Mouse (Mus musculus) megakaryocyte progenitor cell, adult 5-6 weeks (primary cell): ENCODE data around the gene Ube2d1. TPM values are rescaled to one million over a fixed set of nuclear protein-coding genes. Genes with fewer than 3 reads are reported as not detected.

Experiments
- ATAC-seq: replicated peaks from 2 replicates; pipeline ENCODE4 v1.8.0; 2016; ENCODE audit warnings: mild to moderate bottlenecking, moderate TSS enrichment, inconsistent platforms; ENCODE audit not compliant: poor library complexity
- total RNA-seq, 2 experiments: library from RNA; stranded (forward) in 1 of 2; stranded (reverse) in 1 of 2; fragments of 157-497, 149-512 nt in 1 of 2; fragments of 200-1000 nt in 1 of 2; gene quantifications; 2 replicates each; pipeline versions ENCODE4 v1.2.3 to v1.2.4; 2015 to 2017

The Ube2d1 gene
- total RNA-seq, 2 experiments from 2014 or later: 10.5 to 65.5 TPM

DNA sequence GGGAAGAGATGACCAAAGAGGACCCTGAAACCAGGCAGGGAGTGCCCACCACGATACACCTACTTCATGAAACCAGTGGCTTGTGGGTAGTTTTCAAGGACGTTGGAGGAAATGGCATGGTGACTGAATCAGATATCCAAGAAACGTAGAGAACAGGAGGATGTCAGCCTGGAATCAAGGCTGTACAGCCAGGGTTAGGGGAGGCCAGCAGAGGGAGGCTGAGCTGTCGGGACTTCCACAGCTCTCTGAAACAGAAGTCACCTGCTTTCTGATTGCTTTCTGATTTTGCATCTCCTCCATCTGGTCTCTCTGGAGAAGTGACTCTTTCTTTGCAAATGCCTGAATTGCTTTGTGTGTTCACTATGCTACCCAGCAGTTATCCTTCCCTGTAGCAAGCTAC lies 6.7 kb upstream of the Ube2d1 start:
- ATAC-seq: peak; percentile 19; the same call in 1 of the 2 replicates

DNA sequence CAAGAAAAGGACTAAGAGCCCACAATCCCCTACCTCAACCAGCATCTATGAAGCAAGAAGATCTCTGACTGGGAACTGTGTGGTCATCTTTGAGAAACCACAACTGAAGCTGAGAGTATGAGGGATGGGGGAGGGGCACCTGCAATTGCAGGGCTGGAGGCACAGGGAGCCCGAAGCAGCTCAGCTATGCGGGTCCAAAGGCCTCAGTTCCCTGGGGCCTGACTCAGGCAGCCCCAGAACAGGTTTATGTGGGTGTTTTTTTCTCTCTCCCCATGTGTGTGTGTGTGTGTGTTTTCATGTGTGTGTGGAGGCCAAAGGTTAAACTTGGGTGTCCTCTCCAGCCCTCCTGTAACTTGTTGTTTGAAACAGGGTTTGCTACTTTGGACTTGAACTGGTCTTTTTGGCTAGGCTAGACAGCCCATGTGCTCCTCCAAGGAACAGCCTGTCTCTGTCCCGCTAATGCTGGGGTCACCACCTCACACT lies 6.2 kb upstream of the Ube2d1 start:
- ATAC-seq: peak; percentile 85

DNA sequence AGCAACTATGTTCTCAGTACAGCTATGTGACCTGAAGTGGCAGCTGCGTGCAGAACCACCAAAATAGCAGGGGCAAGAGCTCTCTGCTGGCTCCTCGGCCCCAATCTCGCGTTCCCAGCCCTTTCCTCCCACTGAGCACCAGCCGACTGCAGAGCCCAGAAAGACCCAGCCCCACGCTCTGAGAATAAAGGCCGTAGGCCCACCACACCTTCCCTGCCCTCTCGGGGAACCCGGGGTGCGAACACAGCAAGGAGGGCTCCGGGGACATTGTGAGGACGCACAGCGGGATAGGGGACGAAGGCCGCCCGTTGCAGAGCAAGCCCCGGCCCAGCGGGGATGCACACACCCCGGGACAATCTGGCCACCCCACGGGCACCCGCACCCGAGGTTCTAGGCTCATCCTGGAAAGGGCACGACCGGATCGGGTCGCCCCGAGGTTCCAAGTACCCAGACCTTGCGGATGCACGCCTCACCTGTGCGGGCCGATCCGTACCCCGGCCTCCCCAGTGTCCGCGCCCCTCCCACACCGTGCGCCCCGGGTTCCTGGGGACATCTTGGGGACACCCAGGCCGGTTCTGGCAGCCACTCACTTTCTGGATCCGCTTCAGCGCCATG lies 444 bp downstream of the Ube2d1 start:
- ATAC-seq: peak; percentile 20

DNA sequence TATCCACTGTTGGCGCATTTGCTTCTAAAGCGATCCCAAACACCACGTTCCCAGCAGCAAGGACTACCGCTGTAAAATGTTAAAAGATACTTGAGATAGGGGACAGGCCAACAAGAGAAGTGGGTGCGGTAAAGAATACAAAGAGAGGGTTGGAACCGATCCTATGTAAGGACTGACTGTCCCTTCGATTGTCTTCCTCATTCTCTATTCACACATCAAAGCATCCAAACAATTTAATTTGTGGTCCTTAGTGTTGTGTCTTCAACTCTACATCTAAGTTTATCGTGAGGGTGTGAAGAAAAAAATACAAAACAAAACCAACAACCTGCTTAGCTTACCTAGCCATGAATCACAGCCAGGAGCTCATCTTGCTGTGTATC lies 941 bp downstream of the Ube2d1 start:
- no peak for ATAC-seq

DNA sequence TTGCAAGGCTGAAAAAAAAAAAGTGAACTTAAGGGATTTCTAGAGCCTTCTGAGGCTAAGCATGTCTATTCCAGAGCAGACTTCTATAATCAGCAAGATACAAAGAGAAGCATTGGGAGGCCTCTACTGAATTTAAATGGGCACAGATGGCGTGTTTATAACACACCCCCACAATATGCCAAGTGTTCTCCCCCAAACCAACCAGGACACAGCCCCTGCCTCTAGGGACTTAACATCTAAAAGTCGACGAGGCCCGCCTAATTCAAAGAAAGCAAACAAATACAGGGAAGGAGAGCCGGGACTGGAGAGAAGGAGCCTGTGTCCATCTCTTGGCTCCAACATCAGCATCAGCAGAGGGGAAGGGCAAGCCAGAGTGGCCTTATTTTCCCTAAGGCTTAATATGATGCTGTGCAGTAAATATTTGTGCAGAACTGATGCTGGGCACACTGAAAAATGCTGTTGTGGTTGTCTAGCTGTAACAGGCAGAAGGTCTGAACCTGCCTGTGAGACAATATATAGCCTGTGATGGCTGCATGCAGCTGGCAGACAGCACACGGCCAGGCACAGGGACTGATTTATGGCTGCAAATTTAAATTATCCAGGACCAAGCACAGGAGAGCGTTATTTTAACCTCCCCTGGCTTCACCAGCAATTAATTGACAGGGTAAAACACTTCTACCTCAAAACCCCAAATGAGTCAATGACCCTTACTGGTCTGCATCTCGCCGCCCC lies 11.9 kb downstream of the Ube2d1 start:
- ATAC-seq: no peak

DNA sequence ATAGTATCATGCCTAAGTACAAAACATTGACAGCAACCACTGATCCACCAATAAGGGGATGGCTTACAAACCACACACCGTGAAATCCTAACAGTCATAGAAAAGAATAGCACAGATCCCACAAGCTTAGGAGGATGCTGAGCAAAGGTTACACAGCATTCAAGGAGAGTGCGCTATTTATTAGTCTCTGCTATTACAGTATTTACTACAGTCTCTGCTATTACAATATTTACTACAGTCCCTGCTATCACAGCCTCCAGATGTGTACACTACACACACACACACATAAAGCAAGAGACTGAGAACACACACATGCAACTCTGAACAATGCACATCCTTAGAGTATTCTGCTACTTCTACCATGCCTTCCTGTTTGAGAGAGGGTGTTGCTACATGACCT lies 17.1 kb downstream of the Ube2d1 start:
- ATAC-seq: no peak

DNA sequence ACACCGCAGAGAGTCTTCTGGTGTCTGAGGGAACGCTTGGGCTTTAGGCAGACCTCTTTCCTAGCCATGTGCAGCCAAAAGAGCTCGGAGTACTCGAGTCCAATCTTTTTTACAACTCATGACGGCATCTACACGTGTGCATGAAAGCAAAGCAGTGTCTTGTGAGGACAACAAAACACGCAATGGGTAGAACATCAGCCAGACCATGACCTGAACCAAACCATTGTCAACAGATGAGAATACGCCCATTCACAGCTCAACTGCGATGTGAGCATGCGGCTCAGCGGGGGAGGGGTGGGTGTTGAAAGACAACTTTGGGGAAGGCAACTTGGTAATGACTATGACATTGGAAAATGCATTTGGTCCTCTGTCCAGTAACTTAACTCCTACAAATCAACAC lies 17.6 kb downstream of the Ube2d1 start:
- no peak for ATAC-seq

DNA sequence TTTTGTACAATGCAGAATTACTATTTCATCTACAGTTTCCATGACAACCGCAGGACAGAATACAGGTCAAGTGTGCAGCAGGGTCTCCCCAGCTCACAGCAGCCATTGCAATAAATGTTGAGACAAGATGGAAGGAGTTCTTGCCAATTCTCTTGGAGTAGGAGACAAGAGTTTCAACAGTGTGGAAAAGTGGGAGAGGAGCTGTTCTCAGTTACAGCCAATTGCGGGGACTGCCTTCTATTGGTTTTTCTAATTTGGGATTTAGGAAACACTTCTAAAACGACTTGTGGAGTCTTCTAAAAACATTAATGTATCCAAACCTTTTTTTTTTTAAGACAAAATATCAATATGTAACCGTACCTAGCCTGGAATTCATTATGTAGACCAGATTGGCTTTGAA lies 20.0 kb downstream of the Ube2d1 start:
- no peak for ATAC-seq

DNA sequence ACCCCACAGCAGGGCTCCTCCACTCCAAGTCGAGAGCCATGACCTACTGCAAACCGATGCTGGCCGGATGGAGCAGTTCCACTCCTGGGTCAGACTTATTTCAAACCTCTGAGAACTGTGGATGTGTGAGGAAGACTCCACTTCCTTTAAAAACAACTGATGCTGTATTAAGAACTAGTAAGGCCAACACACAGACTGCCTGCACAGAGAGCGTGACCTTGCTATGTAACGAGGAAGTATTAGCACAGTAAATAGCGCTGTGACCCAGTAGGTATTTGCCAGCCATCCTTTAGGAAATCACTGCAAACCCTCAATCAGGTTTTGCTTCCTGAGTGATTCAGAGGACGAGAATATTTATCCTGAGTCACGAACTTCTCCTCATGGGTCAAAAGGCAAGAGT lies 23.4 kb downstream of the Ube2d1 start:
- ATAC-seq: no peak

DNA sequence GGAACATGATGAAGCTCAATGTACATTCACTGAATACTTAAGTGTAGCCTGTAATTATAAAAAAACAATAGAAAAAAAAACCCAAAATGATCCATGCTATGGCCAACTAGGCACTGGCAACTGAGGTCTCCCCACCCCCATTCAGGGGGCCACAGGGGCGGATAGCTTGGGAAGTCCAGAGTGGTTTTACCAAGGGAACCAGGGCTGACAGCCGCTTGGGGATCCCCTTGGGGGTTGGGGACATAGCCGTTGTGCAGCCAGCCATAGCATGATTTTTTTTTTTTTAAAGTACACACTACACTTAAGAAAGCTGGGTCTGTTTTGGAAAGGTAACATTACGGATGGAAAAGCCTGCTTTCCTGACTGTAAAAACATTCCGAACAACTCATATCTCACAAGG lies 26.1 kb downstream of the Ube2d1 start:
- ATAC-seq: no peak

DNA sequence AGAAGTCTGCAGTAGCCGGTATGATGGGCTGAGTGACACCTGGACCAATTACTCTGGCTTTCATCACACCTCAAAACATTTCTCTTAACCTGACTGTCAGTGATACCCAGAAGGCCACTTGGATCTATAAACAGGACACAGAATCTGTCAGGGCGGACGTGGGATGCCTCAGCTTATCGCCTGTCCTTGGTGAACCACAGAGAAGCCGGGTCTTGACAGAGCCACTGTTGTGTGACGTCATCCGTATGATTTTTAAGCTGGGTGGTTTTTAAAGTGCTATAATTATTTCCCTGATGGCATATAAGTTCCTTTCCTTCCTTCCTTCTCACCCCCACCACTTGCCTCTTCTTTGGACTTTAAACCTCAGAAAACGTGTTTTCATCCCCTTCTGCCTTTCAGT lies 26.5 kb downstream of the Ube2d1 start:
- no peak for ATAC-seq

DNA sequence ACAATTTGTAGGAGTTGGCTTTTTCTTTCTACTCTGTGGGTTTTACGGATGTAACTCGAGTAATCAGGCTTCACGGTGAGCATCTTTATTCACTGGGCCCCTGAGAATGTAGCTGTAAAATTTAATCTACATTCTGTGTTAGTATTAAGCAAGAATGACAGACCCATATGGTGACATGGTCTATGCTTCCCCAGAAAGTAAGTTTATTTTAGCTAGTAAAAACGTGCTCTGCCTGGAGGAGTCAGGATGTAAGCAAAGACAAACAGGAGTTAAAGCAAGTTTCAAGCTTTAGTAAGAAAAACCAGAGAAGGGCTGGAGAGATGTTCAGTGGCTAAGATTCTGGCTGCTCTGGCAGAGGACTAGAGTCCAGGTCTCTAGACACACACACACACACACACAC lies 31.9 kb downstream of the Ube2d1 start:
- ATAC-seq: no peak

DNA sequence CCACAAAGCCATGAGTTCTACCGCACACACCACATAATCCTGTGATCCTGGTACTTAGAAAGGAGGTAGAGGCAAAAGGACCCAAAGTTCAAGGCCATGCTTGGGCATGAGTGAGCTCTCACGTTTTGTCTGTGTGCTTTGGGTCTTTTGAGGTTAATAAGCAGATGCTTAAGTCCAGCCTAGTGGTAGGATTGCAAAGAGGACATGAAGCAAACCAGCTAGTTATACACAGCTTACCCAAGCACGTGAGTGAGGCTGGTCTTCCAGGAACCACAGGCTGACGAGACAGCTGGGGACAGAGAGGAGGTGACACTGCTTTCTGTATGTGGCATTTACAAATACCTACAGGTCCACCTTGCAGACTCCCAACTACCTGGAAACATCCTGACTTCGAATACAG lies 32.6 kb downstream of the Ube2d1 start:
- no peak for ATAC-seq

DNA sequence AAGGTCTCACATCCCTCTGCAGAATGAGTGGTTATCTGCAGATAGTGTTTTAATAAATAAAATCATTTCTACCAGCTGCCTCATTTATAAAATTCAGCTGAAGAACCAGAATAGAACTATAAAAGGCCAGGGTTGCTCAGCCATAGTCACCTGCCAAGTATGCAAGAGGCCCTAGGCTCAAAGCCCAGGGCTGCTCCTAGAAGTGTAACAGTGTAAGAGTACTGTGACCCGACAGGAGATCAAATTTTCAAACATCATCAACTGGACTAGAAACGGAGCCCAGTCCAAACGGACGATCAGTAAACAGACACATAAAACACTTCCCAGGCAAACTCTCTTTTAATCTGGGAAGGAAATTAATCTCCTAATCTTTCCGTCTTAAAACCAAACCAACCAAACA lies 33.2 kb downstream of the Ube2d1 start:
- no peak for ATAC-seq

DNA sequence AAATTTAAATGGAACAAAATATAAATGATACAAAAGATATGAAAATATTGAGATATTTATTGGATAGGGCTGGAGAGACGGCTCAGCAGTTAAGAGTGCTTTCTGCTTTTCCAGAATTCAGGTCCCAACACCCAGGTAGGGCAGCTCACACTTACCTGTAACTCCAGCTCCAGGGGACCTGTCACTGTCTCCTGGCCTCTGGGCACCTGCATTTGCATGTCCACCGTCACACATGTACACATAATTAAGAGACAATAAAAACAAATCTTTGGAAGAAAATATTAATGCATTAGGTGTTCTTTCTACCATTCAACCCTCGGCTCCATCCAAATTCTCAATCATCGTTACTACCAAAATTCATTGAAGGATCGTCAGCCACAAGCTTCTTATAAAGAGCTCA lies 33.8 kb downstream of the Ube2d1 start:
- ATAC-seq: no peak

DNA sequence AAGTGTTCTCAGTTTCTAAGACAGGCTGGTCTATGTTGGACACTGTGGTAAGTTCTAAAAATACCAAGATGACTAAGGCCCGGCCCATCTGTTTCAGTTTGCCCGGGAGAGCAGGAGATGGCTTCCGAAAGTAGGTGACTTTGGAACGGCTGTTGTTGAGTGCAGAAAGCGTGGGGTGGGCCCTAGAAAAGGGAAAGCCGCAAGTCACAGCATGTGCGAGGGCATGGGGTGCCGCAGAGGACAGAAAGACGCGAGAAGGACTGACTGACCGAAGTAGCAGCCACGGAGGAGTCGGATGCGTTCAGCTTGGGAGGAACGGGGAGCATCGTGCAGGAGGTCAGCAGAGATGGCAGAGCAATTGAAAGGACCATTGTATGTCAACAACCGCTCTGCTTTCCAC lies 34.6 kb downstream of the Ube2d1 start:
- ATAC-seq: no peak

DNA sequence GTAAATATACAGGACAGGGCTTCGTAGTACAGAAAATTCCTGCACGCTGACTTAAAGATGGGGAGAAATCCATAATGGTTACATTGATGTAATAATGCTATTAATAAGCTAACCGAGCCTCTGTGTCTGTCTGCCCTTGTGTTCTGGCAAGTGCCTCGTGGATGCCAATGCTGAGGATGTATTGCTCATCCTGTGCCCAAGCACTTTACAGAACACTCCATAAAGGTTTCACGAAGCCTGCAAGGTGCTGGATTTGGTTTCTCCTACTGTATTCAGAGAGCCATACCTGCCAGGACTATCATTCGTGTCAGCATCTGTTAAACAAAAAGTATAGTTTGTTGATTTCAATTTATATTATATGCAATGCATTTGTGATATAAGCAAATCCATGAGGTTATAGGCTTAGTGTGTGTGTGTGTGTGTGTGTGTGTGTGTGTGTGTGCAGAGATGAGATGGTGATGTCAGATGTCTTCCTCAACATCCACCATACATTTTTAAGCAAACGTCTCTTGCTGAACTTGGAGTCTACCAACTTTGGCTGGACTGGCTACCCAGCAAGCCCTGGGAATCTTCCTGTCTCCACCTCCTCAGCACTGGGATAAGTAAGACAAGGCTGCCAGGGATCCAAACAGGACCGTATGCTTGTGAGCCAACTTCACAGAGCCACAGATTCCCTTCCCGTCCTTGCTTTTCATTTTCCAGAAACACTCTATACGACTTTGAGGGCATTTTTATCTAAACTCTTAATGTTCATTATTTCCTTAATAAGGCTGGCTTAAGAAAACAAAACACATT lies 35.8 kb downstream of the Ube2d1 start:
- no peak for ATAC-seq

DNA sequence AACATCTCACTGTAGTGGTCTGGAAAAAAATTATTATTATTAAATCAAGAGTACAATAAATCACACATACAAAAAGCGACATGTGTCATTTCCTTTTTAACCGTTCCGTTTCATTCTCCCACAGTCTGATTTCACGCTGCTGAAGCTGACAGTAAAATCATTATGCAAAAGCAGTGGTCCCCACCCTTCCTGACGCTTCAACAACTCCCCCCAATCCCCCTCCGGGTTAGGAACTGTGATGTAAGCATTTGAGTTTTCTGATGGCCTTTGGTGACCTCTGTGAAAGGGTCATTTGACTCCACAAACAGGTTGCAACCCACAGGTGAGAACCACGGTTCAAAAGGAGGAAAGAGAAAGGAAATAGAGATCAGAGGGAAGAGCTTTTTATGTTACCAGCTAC lies 38.1 kb downstream of the Ube2d1 start:
- no peak for ATAC-seq

DNA sequence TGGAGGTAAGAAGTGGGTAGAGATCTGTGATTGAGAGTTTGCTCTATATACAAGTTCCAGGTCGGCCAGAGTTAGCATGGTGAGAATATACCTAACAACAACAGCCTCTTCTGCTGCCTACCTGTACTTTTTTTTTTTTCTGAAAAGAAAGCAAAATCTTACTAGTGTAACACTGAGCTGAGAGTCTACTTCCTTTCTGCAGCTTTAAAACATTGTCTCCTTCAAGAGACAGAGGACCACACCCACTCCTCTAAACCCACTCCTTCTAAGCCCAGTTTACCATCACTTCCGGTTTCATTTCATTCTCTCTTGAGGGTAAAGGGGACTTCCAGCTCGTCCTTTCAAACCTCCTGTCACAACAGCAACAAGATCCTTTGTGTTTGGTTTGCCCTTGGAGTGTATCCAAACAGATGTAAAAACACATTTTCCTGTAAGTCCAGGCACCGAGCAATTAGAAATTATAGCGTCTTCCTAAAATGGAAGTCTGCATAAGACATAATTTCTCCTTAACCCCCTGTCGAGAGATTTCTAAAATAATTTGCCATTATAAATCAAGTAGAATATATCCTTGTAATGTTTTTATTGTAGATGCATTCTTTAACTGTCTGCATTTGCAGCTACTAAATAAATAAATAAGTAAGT lies 45.5 kb downstream of the Ube2d1 start:
- peak; percentile 47 for ATAC-seq

DNA sequence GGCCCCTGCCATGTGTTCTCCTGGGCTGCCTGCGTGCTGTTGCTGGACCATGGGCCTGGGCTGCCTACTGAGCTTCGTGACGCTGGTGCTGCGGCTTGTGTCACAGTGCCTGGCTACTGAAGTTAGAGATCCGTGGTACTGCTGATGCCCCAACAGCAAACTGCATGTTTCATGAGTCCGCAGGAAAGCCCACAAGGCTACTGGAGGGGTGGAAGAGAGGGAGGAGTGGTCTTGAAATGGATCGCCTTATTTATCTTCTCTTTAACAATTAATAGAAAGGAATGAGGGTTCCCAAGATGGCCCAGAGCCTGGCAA lies 46.9 kb downstream of the Ube2d1 start, which contains the start of gene Tfam:
Tfam (minus strand) TSS at position 41 of the 315 bp plus-strand sequence.
- ATAC-seq: no peak

DNA sequence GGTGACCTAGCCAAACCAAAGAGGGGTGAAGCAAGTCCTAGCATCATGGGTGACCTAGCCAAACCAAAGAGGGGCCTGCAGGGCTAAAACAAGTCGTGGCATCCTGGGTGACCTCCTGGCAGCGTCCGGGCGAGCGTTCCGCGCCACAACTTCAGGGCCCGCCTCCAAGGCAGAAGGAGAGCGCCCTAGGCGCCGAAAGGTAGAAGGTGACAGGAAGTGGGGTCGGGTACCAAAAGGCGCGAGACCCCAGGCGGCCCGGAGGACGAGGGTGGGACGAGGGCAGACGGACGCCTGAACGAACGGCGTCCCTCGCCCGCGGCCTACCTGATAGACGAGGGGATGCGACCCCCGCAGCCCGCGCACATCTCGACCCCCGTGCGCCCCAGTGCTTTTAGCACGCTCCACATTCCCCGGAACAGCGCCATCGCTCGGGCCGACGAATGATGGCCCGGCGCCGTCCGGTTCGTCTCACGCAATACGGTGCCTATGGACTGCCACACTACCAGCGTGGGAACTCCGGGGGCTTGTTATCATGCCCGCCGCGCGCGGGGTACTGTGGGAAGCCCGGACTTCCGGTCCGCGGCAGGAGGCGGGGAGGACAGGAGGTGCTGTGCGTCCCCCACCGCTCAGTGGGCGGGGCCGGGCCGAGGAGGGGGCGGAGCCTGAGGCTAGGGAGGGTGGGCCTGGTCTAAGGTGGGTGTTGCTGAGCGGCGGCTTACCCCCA lies 47.4 kb downstream of the Ube2d1 start:
- ATAC-seq: peak; percentile 95
